Mouse (Mus musculus) megakaryocyte, embryonic 14.5 days (primary cell): Measurements from ENCODE around the gene Adap2.

ENCODE experiments used
- FLI1 ChIP-seq: IDR thresholded peaks from 2 replicates; pipeline ENCODE4 v1.6.1; 2012; ENCODE audit warnings: low read length, inconsistent platforms, mixed read lengths
- GATA1 ChIP-seq: IDR thresholded peaks from 3 replicates; pipeline ENCODE4 v1.6.1; 2012; ENCODE audit warnings: mixed read lengths, low read length, inconsistent platforms, borderline replicate concordance

DNA sequence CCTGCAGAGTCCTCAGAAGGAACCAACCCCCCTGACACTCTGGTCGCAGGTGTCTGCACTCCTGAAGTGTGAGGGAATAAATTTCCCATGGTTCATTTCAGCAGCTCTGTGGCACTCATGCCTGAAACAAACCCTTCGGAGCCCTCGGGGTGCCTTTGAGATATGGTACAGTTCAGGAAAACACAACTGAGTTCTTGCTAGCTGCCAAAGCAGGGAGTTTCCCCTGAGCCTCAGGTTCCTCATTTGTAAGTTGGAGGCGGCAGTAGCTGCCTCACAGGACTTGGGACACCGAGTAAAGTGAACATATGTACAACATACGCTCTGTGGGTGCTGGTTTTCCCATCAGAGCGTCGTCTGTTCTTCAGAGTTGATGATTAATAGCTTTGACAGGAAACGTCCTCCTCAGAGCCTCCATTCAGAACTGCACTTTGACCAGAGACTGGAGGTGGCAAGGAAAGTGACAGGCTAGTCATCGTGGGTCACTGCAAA lies 8.1 kb upstream of the Adap2 start:
- TF ChIP-seq GATA1, result no peak
- TF ChIP-seq FLI1, result no peak
